Mouse (Mus musculus): ENCODE measurements around the gene Gng12. TPM values are rescaled to one million over a fixed set of nuclear protein-coding genes. Genes with fewer than 3 reads are reported as not detected.
A peak's percentile ranks its signal among the peaks of the same experiment; 100 is the strongest.

The Gng12 gene
- polyA plus RNA-seq, 1 experiment from 2014 or later, result 55.1 TPM

GRCm38 (mm10) chr6:67056108-67056888 is 160.1 kb downstream of the Gng12 start:
- Histone ChIP-seq H3K4me3 (no peak overlapping the region), H3K27ac (replicated peaks) (no peak overlapping the region), H3K4me2 (no peak overlapping the region), H3K36me3 (no peaks in the 10 kb centered on the region), H3K27me3 (no peaks in the 10 kb centered on the region), H3K4me1 (replicated peaks) (no peaks in the 10 kb centered on the region), H3K9ac (no peak overlapping the region), H3K9me3 (no peaks in the 10 kb centered on the region)
- ATAC-seq (ENCODE audit: low FRiP score, low read depth), result no peak
- 82% methylated on average over 15 of the region's 15 CpGs for WGBS

DNA sequence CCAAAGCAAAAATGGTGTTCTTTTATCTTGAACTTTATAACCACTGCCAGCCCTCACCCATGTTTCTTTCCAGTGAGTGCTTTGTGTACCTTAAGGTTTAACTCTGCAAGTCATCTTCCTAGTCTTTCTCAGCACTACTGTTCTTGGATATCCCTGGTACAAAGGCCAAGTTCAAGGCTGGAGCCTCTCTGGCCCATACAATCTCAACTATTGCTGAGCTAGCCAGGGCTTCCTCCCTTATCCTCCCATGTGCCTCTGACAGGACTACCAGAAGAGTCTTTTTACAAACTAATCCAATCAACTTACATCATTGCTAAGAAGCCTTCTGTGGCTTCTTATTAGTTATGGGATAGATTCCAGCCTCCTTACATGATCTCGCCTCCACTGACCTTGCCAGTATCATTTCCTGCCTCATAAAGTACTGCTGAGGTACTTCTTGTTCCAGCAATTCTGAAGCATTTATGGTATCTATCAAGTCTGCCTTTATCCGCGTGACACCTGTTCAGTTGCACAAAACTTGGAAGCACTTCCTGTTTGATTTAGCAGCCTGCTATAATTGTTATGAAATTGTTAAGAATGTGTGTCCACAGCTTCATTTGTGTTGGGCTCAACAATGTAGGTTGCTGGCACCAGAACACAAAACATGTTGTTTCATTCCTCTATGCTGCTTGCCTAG is 160.8 kb downstream of the Gng12 start:
- no peaks in the 10 kb centered on the region for H3K4me1 ChIP-seq (replicated peaks)
- no peaks in the 10 kb centered on the region for H3K27me3 ChIP-seq
- H3K9me3 ChIP-seq, result no peaks in the 10 kb centered on the region
- no peak overlapping the region for H3K4me2 ChIP-seq
- H3K9ac ChIP-seq, result no peak overlapping the region
- H3K4me3 ChIP-seq, result no peak overlapping the region
- no peak overlapping the region for H3K27ac ChIP-seq (replicated peaks)
- H3K36me3 ChIP-seq, result no peaks in the 10 kb centered on the region
- 71% methylated on average over 3 of the region's 3 CpGs for WGBS
- ATAC-seq (ENCODE audit: low FRiP score, low read depth), result no peak

- H3K4me2 ChIP-seq, result no peak overlapping the region
- no peaks in the 10 kb centered on the region for H3K4me1 ChIP-seq (replicated peaks)
- H3K27ac ChIP-seq (replicated peaks), result no peak overlapping the region
- ATAC-seq (ENCODE audit: low FRiP score, low read depth), result no peak
- H3K27me3 ChIP-seq, result no peaks in the 10 kb centered on the region
- no peak overlapping the region for H3K4me3 ChIP-seq
- no peaks in the 10 kb centered on the region for H3K9me3 ChIP-seq
- no peak overlapping the region for H3K9ac ChIP-seq
- 91% methylated on average over 5 of the region's 5 CpGs for WGBS
- H3K36me3 ChIP-seq, result no peaks in the 10 kb centered on the region
Observed at GRCm38 (mm10) chr6:67057574-67057973, 161.4 kb downstream of the Gng12 start.

- Histone ChIP-seq H3K9me3 (no peaks in the 10 kb centered on the region), H3K4me1 (replicated peaks) (no peaks in the 10 kb centered on the region), H3K36me3 (no peaks in the 10 kb centered on the region), H3K27me3 (no peaks in the 10 kb centered on the region), H3K9ac (no peak overlapping the region), H3K27ac (replicated peaks) (no peak overlapping the region), H3K4me2 (no peak overlapping the region), H3K4me3 (no peak overlapping the region)
- WGBS, result 94% methylated on average over 7 of the region's 7 CpGs
- no peak for ATAC-seq (ENCODE audit: low FRiP score, low read depth)
Observed at GRCm38 (mm10) chr6:67057991-67058696, 161.9 kb downstream of the Gng12 start.

DNA sequence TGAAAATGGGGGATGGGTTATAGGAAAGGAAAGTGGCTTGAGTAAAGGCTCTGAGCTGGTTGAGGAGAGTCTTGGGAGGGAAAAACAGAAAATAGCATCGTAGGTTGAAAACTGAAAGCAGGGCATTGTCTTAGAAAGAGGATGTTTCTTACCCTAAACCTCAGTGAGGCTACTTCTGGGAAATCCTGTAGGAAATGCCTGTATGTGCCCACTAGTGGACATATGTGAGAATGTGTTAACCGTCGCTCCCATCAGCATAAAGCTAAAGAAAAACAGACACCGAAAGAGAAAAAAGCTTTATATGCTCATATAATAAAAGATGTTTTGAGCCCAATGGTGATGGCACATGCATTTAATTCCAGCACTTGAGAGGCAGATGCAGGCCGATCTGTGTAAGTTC is 163.9 kb downstream of the Gng12 start:
- ATAC-seq (ENCODE audit: low FRiP score, low read depth), result no peak
- no peak overlapping the region for H3K27ac ChIP-seq (replicated peaks)
- no peak overlapping the region for H3K4me2 ChIP-seq
- no peaks in the 10 kb centered on the region for H3K4me1 ChIP-seq (replicated peaks)
- H3K27me3 ChIP-seq, result no peaks in the 10 kb centered on the region
- H3K9me3 ChIP-seq, result no peaks in the 10 kb centered on the region
- WGBS, result 91% methylated on average over 5 of the region's 5 CpGs
- no peak overlapping the region for H3K9ac ChIP-seq
- H3K4me3 ChIP-seq, result no peak overlapping the region
- no peaks in the 10 kb centered on the region for H3K36me3 ChIP-seq

GRCm38 (mm10) chr6:67069219-67069762 is 173.1 kb downstream of the Gng12 start:
- H3K9me3 ChIP-seq, result no peaks in the 10 kb centered on the region
- H3K4me1 ChIP-seq (replicated peaks), result no peaks in the 10 kb centered on the region
- H3K36me3 ChIP-seq, result no peaks in the 10 kb centered on the region
- no peak for ATAC-seq (ENCODE audit: low FRiP score, low read depth)
- H3K4me2 ChIP-seq, result no peak overlapping the region
- H3K9ac ChIP-seq, result no peak overlapping the region
- H3K27me3 ChIP-seq, result no peaks in the 10 kb centered on the region
- no peak overlapping the region for H3K27ac ChIP-seq (replicated peaks)
- H3K4me3 ChIP-seq, result no peak overlapping the region
- WGBS, result 90% methylated on average over 8 of the region's 8 CpGs

- H3K4me3 ChIP-seq, result no peak overlapping the region
- no peaks in the 10 kb centered on the region for H3K4me1 ChIP-seq (replicated peaks)
- H3K27me3 ChIP-seq, result no peaks in the 10 kb centered on the region
- peak; percentile 74; the same call in 1 of the 2 replicates for ATAC-seq (ENCODE audit: low FRiP score, low read depth)
- H3K9me3 ChIP-seq, result no peaks in the 10 kb centered on the region
- no peak overlapping the region for H3K27ac ChIP-seq (replicated peaks)
- H3K4me2 ChIP-seq, result no peak overlapping the region
- H3K9ac ChIP-seq, result no peak overlapping the region
- H3K36me3 ChIP-seq, result no peaks in the 10 kb centered on the region
- 55% methylated on average over 9 of the region's 9 CpGs for WGBS
Observed at GRCm38 (mm10) chr6:67069800-67070315, 173.7 kb downstream of the Gng12 start.

Other genes with a start within 250 kb of the Gng12 start
- gene Vmn1r35, start 210.5 kb upstream of the Gng12 start, polyA plus RNA-seq (2015; fragmentation: Nextera tagmentation; extraction: Ambion mirVana), result not detected in 2 replicates
- gene Vmn1r36, start 177.2 kb upstream of the Gng12 start, polyA plus RNA-seq (2015; fragmentation: Nextera tagmentation; extraction: Ambion mirVana), result not detected in 2 replicates
- gene Vmn1r37, start 167.0 kb upstream of the Gng12 start, polyA plus RNA-seq (2015; fragmentation: Nextera tagmentation; extraction: Ambion mirVana), result not detected in 2 replicates
- gene Vmn1r38, start 113.8 kb upstream of the Gng12 start, polyA plus RNA-seq (2015; fragmentation: Nextera tagmentation; extraction: Ambion mirVana), result not detected in 2 replicates
- not detected in 2 replicates for gene Vmn1r39, start 85.8 kb upstream of the Gng12 start, polyA plus RNA-seq (2015; fragmentation: Nextera tagmentation; extraction: Ambion mirVana)
- gene Gadd45a, start 141.1 kb downstream of the Gng12 start, polyA plus RNA-seq (2015; fragmentation: Nextera tagmentation; extraction: Ambion mirVana), result 17.1 and 17.3 TPM in 2 replicates

Measured in hindbrain, embryonic 15.5 days (tissue).